Mouse (Mus musculus) brain, embryonic 14.5 days (tissue): ENCODE measurements around the gene Abhd12. TPM values are rescaled to one million over a fixed set of nuclear protein-coding genes. Genes with fewer than 3 reads are reported as not detected.
"Not testable (repeated sequence)": the region's sequence is repeated elsewhere in the genome, so short reads cannot be mapped to it uniquely, and the experiment has no call there.

ENCODE experiments used
- DNase-seq: peaks from one replicate; pipeline ENCODE4 v3.0.0-alpha.2; 2011; ENCODE audit warnings: low read depth
- CTCF ChIP-seq: fragments of 200-500 bp; IDR thresholded peaks from 2 replicates; pipeline ENCODE4 v1.5.1; 2012; ENCODE audit warnings: inconsistent platforms, mild to moderate bottlenecking, moderate library complexity, borderline replicate concordance; ENCODE audit not compliant: insufficient read depth, insufficient read length; ENCODE audit errors: extremely low read depth
- POLR2A ChIP-seq: fragments of 200-500 bp; IDR thresholded peaks from 2 replicates; pipeline ENCODE4 v1.6.1; 2012; ENCODE audit warnings: mild to moderate bottlenecking, inconsistent platforms, borderline replicate concordance; ENCODE audit not compliant: poor library complexity, insufficient read depth, insufficient read length, severe bottlenecking; ENCODE audit errors: extremely low read depth
- polyA plus RNA-seq: library from polyadenylated mRNA; depleted of rRNA; stranded (reverse); fragments of >200 nt; gene quantifications from 2 replicates; pipeline ENCODE4 v1.2.3, GENCODE M21; 2012; rRNA removed

The Abhd12 gene
- 72.4 and 76.2 TPM in 2 replicates for polyA plus RNA-seq

GRCm38 (mm10) chr2:150904272-150904935 lies at the start of gene Abhd12:
Abhd12 (minus strand) TSS chr2:150904741.
- DNase-seq = peak; percentile 99
- TF ChIP-seq POLR2A = peak; percentile 91
- TF ChIP-seq CTCF = no peak

GRCm38 (mm10) chr2:150951201-150951600 lies 46.7 kb upstream of the Abhd12 start:
- no peak for TF ChIP-seq CTCF
- no peak for TF ChIP-seq POLR2A

DNA sequence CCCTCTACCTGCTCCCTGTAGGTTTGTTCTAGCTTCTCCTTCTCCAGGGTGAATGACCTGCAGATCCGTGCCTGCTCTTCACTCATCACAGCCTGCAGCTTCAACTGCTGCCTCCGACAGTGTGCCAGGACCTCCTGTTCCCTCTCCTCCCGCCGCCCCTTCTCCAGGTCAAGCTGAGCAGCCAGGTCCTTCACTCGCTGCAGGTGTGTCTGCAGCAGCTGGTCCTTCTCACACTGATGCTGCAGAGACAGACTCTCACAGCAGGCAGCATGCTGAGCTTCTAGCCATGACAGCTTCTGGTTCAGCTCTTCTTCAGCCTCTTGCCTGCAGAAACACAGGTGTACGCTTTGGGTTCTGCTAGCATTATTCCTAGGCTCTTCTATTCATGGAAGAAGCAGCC lies 45.5 kb upstream of the Abhd12 start:
- no peak for DNase-seq
- no peak for TF ChIP-seq POLR2A
- TF ChIP-seq CTCF = no peak

More at GRCm38 (mm10) chr2:150951201-150951600, 46.7 kb upstream of the Abhd12 start:
- DNase-seq = no peak

- no peak for TF ChIP-seq POLR2A
- no peak for TF ChIP-seq CTCF
These were observed 45.1 kb upstream of the Abhd12 start for GRCm38 (mm10) chr2:150949652-150950051.

GRCm38 (mm10) chr2:150948786-150949185 lies 44.2 kb upstream of the Abhd12 start:
- DNase-seq = no peak
- TF ChIP-seq POLR2A = no peak
- TF ChIP-seq CTCF = no peak

More at GRCm38 (mm10) chr2:150949652-150950051, 45.1 kb upstream of the Abhd12 start:
- no peak for DNase-seq

- not testable (repeated sequence) for DNase-seq
These were observed 43.5 kb upstream of the Abhd12 start for GRCm38 (mm10) chr2:150947880-150948611.

- DNase-seq = not testable (repeated sequence)
These were observed 42.8 kb upstream of the Abhd12 start for GRCm38 (mm10) chr2:150947341-150947740.

DNA sequence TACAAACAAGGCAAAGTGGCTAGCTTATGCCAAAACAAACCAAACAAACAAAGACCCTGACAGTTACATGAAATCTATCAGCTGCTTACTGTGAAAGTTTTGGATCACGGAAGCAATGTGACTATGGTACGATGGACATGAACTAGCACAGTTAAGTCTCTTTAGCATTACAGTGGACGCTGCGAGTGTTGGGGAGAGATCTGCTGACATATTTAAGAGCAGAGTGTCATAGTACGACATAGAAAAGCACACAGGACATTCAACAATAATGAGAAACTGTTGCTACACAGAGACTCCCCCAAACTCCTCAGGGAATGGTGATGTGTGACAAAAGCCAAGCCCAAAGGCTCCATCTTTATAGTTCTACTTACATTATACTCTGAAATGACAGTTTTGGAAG lies 39.5 kb upstream of the Abhd12 start:
- no peak for DNase-seq
- TF ChIP-seq POLR2A (no peak), CTCF (no peak)

GRCm38 (mm10) chr2:150934659-150935058 lies 30.1 kb upstream of the Abhd12 start:
- DNase-seq = no peak
- TF ChIP-seq POLR2A (no peak), CTCF (no peak)

DNA sequence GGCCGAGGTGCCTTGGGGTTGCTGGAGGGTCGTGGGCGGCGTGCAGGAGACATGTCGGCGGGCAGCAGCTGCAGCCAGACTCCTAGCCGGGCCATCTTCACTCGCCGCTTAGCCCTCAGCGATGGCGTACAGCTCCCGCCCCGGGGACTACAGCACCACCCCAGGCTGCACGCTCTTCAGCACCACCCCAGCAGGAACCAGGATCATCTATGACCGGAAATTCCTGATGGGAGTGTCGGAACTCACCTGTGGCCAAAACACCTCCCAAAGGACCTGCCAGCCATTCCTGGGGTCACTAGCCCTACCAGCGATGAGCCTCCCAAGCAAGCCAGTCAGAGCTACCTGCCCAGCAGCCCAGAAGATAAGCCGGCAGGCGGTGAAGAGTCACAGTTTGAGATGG lies 28.9 kb upstream of the Abhd12 start:
- no peak for DNase-seq
- TF ChIP-seq CTCF (no peak), POLR2A (no peak)

GRCm38 (mm10) chr2:150930806-150931205 lies 26.3 kb upstream of the Abhd12 start:
- DNase-seq = peak; percentile 14
- TF ChIP-seq CTCF (no peak), POLR2A (no peak)

DNA sequence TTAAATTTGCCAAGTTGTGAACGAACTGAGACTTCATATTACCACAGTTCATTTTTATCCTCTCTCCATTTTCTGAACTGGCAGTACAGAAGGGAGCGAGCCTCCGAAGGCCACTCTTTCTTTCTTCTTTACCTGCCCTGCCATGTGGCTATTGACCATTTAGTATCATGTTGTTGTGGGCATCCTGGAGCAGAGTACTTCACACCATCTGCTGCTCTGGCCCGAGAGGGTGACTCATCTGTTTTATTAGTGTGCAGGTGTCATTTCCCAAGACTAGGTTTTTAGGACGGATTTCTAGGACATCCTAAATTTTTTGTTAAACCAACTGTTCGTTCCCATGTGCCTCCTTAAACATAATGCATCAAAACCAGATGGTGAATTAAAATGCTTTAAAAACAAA lies 24.6 kb upstream of the Abhd12 start:
- DNase-seq = no peak
- TF ChIP-seq POLR2A (no peak), CTCF (no peak)
